Mouse (Mus musculus): ENCODE measurements around the gene Scd1.

DNA sequence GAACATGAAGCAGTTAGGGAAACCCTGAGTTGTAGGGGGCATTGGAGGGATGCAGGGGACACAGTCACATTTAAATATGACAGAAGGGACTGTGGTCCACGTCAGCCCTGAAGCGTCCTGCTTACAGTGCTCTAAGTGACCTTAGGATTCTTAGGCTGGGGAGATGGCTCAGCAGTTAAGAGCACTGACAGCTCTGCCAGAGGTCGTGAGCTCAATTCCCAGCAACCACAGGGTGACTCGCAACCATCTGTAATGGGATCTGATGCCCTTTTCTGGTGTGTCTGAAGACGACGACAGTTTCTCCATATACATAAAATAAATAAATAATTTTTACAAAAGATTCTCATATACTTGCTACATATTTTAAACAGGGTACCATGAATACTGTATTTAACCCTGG, 4.1 kb downstream of the Scd1 start:
- TF ChIP-seq CTCF (IDR thresholded peaks at IDR 0.05 in 2 of 3, conservative IDR thresholded peaks at IDR 0.05 in 1 of 3; ENCODE audit: control insufficient read depth in 1 of 3, insufficient read depth in 1 of 3, low read depth in 2 of 3, low read length in 3 of 3, poor library complexity in 1 of 3, severe bottlenecking in 1 of 3) = no peak
- TF ChIP-seq SIN3A (IDR thresholded peaks at IDR 0.05; ENCODE audit: low read length) = no peak
- TF ChIP-seq SMC3 (IDR thresholded peaks at IDR 0.05; ENCODE audit: low read depth, low read length) = no peak
- TF ChIP-seq BHLHE40 (IDR thresholded peaks at IDR 0.05; ENCODE audit: borderline replicate concordance, low read depth, low read length) = no peak
- TF ChIP-seq EP300 (IDR thresholded peaks at IDR 0.05; ENCODE audit: low read depth in 1 of 2, low read length in 2 of 2) = no peak
- no peak for TF ChIP-seq GATA1 (IDR thresholded peaks at IDR 0.05; ENCODE audit: low read depth, low read length)
